In the genomic region with DNA sequence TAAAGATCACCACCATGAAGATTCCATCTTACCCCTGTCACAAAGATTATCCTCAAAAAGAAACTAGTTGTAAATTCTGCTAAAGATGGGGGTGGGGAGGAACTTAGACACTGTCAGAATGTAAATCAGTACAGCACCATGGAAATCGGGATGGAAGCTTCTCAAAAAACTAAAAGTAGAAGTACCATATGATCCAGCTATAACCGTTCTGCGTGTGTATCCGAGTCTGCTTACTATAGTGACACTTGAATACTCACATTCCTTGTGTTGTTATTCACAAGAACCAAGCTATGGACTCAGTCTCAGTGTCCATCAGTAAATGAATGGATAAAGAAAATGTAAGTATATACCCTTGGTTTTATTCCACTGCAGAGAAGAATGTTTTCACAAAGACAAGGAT, we compare ENCODE assay signal across 32 mouse cellular contexts.
"Had no signal": no experiment of that assay in that cellular context is flagged by ENCODE, and none has a peak within 500 bp of the region (broad histone marks: within the 10 kb centered on the region; RNA-seq: fewer than 3 reads in every experiment).

No protein-coding gene starts in this region.

- H3K4me1 ChIP-seq: limb, embryonic 10.5 days; limb, embryonic 12.5 days; limb, embryonic 13.5 days; limb, embryonic 15.5 days; liver, embryonic 12.5 days; liver, embryonic 13.5 days; liver, embryonic 15.5 days; lung, embryonic 15.5 days; megakaryocyte, embryonic 14.5 days; midbrain, embryonic 10.5 days; midbrain, embryonic 12.5 days; midbrain, embryonic 13.5 days; midbrain, embryonic 15.5 days; neural tube, embryonic 12.5 days had no signal

- H3K4me2 ChIP-seq: limb, embryonic 12.5 days; limb, embryonic 13.5 days; limb, embryonic 15.5 days; liver, embryonic 11.5 days; liver, embryonic 12.5 days; liver, embryonic 13.5 days; liver, embryonic 15.5 days; lung, embryonic 14.5 days; lung, embryonic 15.5 days; midbrain, embryonic 11.5 days; midbrain, embryonic 12.5 days; midbrain, embryonic 13.5 days; midbrain, embryonic 15.5 days; neural tube, embryonic 12.5 days had no signal

- H3K27me3 ChIP-seq: limb, embryonic 12.5 days; limb, embryonic 13.5 days; limb, embryonic 15.5 days; liver, embryonic 12.5 days; liver, embryonic 13.5 days; liver, embryonic 15.5 days; lung, embryonic 15.5 days; megakaryocyte, embryonic 14.5 days; midbrain, embryonic 12.5 days; midbrain, embryonic 13.5 days; midbrain, embryonic 15.5 days; neural tube, embryonic 12.5 days had no signal

- H3K27ac ChIP-seq: limb, embryonic 10.5 days; limb, embryonic 12.5 days; limb, embryonic 13.5 days; limb, embryonic 15.5 days; liver, embryonic 12.5 days; liver, embryonic 13.5 days; liver, embryonic 14.5 days; liver, embryonic 15.5 days; lung, embryonic 15.5 days; macrophage; midbrain, embryonic 10.5 days; midbrain, embryonic 12.5 days; midbrain, embryonic 13.5 days; midbrain, embryonic 15.5 days; neural tube, embryonic 12.5 days had no signal

- H3K9ac ChIP-seq: limb, embryonic 12.5 days; limb, embryonic 13.5 days; limb, embryonic 15.5 days; liver, embryonic 12.5 days; liver, embryonic 13.5 days; liver, embryonic 14.5 days; liver, embryonic 15.5 days; liver, postnatal 0 days; lung, embryonic 14.5 days; lung, embryonic 15.5 days; midbrain, embryonic 12.5 days; midbrain, embryonic 13.5 days; midbrain, embryonic 15.5 days; neural tube, embryonic 12.5 days had no signal

- H3K9me3 ChIP-seq: limb, embryonic 10.5 days; limb, embryonic 12.5 days; limb, embryonic 13.5 days; limb, embryonic 15.5 days; liver, embryonic 12.5 days; liver, embryonic 13.5 days; liver, embryonic 15.5 days; lung, embryonic 15.5 days; megakaryocyte, embryonic 14.5 days; midbrain, embryonic 10.5 days; midbrain, embryonic 12.5 days; midbrain, embryonic 13.5 days; midbrain, embryonic 15.5 days; neural tube, embryonic 12.5 days had no signal

- DNase-seq: left cerebral cortex, postnatal 4 days; liver; liver, embryonic 13.5 days; liver, postnatal 0 days; lung, adult 18-20 months; lung, adult 2 months; lung, embryonic 14.5 days; lung, postnatal 10 days; lung, postnatal 14 days; lung, postnatal 36 days; lung, postnatal 4 days; midbrain, embryonic 14.5 days had no signal

- ATAC-seq: liver, embryonic 12.5 days; liver, postnatal 0 days; lung, postnatal 0 days; midbrain, embryonic 13.5 days; midbrain, embryonic 15.5 days; midbrain, embryonic 16.5 days had no signal

- H3K4me3 ChIP-seq: limb, embryonic 10.5 days; limb, embryonic 12.5 days; limb, embryonic 13.5 days; limb, embryonic 15.5 days; liver, embryonic 12.5 days; liver, embryonic 13.5 days; liver, embryonic 15.5 days; lung, embryonic 15.5 days; megakaryocyte, embryonic 14.5 days; midbrain, embryonic 10.5 days; midbrain, embryonic 12.5 days; midbrain, embryonic 13.5 days; midbrain, embryonic 15.5 days; myocyte; neural tube, embryonic 12.5 days had no signal

- H3K36me3 ChIP-seq: limb, embryonic 10.5 days; limb, embryonic 12.5 days; limb, embryonic 13.5 days; limb, embryonic 15.5 days; liver, embryonic 12.5 days; liver, embryonic 13.5 days; liver, embryonic 15.5 days; lung, embryonic 15.5 days; midbrain, embryonic 10.5 days; midbrain, embryonic 12.5 days; midbrain, embryonic 13.5 days; midbrain, embryonic 15.5 days; neural tube, embryonic 12.5 days had no signal
